Mouse (Mus musculus): ENCODE measurements around the gene Cyp11a1. TPM values are rescaled to one million over a fixed set of nuclear protein-coding genes. Genes with fewer than 3 reads are reported as not detected.

Cyp11a1 gene
- total and polyA plus RNA-seq, 3 experiments, result 0.06 to 0.29 TPM; not detected in 1

DNA sequence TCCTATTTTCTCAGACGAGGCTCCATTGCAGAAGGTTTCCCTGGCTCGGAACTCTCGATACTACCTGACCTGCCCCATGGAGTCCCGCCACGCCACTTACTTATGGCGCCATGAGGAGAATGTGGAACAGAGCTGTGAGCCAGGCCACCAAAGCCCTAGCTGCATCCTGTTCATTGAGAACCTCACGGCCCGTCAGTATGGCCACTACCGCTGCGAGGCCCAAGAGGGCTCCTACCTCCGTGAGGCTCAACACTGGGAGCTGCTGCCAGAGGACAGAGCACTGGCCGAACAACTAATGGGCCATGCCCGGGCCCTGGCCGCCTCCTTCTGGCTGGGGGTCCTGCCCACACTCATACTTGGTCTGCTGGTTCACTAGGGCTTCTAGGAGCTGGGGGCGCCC, 45.0 kb upstream of the Cyp11a1 start:
- DNase-seq, result no peak
- H3K79me2 ChIP-seq (replicated peaks; ENCODE audit: control insufficient read depth, insufficient read depth, low read length), result no peaks in the 10 kb centered on the region
- 77% methylated on average over 15 of the region's 15 CpGs for WGBS
- intact Hi-C loops (cut with DNase I), result loop anchor here (2.0 kb wide), 1 partner anchor 14 kb away; no protein-coding TSS in a partner anchor
- H3K27ac ChIP-seq, result peak overlapping the region; percentile 84
- peak overlapping the region; percentile 13 for H3K9ac ChIP-seq (ENCODE audit: low read depth, low read length)
- peaks cover 37% of the 10 kb centered on the region for H3K4me1 ChIP-seq (ENCODE audit: control insufficient read depth, insufficient read depth, low read length)
- H3K36me3 ChIP-seq (ENCODE audit: control insufficient read depth, insufficient read depth, low read length), result peaks cover 20% of the 10 kb centered on the region
- no peaks in the 10 kb centered on the region for H3K27me3 ChIP-seq (ENCODE audit: control insufficient read depth, insufficient read depth, low read length)
- no peak for TF ChIP-seq CTCF (IDR thresholded peaks at IDR 0.05)
- no peak for TF ChIP-seq EP300 (IDR thresholded peaks at IDR 0.05; ENCODE audit: insufficient read depth, low read depth, low read length)
- no peak for TF ChIP-seq POLR2A (IDR thresholded peaks at IDR 0.05; ENCODE audit: insufficient read depth, low read depth, low read length)
- no peak overlapping the region for H3K4me3 ChIP-seq

DNA sequence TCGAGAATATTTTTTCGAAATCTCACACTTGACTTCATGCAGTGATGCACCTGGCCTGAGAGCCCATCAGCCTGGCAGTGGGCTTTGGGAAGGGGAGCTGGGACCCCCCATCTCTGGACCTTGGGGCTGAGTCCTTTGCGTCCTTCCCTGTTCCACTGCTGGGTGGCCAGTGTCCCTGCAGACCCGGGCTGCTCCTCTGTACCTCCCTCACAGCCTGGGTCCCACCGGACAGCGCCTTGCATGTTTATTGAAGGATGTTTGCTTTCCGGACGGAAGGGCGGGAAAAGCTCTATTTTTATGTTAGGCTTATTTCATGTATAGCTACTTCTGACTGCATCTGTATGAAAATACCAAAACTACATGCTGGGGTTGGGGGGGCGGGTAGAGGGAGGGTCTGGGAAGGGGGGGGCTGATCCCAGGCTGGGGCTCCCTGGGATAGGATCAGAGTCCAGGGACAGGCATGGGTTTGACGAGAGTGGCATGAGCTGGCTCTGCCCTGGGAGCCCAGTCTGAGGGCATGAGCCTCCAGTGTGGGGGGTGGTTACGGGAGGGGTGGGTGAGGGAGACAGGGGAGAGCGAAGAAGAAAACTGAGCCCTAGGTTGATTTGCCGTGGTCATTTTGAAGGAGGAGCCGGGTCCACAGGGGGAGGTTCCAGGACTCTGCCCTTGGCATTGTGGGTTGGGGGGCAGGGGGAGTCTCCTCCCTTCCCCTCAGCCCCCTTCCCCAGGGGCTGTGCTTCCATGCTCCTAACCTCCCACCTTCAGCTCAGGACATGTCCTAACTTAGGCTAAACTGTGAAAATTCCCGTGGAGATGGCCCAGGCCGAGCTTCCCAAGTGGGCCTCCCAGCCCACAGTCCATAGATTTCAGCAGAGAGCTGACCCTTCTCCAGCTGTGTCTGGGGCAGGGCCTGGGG, 44.1 kb upstream of the Cyp11a1 start:
- H3K9ac ChIP-seq (ENCODE audit: low read depth, low read length), result peak overlapping the region; percentile 14; the same call in 1 of the 2 replicates
- H3K27me3 ChIP-seq (ENCODE audit: control insufficient read depth, insufficient read depth, low read length), result no peaks in the 10 kb centered on the region
- H3K79me2 ChIP-seq (replicated peaks; ENCODE audit: control insufficient read depth, insufficient read depth, low read length), result no peaks in the 10 kb centered on the region
- WGBS, result 46% methylated on average over 17 of the region's 17 CpGs
- intact Hi-C loops (cut with DNase I), result loop anchor here (2.0 kb wide), 1 partner anchor 15 kb away; no protein-coding TSS in a partner anchor
- peaks cover 20% of the 10 kb centered on the region for H3K36me3 ChIP-seq (ENCODE audit: control insufficient read depth, insufficient read depth, low read length)
- H3K4me3 ChIP-seq, result no peak overlapping the region
- H3K4me1 ChIP-seq (ENCODE audit: control insufficient read depth, insufficient read depth, low read length), result peaks cover 39% of the 10 kb centered on the region
- TF ChIP-seq CTCF (IDR thresholded peaks at IDR 0.05) (no peak), POLR2A (IDR thresholded peaks at IDR 0.05; ENCODE audit: insufficient read depth, low read depth, low read length) (peak; percentile 50), EP300 (IDR thresholded peaks at IDR 0.05; ENCODE audit: insufficient read depth, low read depth, low read length) (0 out of 2 replicates have a peak, but pooled peaks have one; percentile 30)
- DNase-seq, result peak in 1 of 2 experiments; percentile 58
- peak overlapping the region; percentile 84 for H3K27ac ChIP-seq

DNA sequence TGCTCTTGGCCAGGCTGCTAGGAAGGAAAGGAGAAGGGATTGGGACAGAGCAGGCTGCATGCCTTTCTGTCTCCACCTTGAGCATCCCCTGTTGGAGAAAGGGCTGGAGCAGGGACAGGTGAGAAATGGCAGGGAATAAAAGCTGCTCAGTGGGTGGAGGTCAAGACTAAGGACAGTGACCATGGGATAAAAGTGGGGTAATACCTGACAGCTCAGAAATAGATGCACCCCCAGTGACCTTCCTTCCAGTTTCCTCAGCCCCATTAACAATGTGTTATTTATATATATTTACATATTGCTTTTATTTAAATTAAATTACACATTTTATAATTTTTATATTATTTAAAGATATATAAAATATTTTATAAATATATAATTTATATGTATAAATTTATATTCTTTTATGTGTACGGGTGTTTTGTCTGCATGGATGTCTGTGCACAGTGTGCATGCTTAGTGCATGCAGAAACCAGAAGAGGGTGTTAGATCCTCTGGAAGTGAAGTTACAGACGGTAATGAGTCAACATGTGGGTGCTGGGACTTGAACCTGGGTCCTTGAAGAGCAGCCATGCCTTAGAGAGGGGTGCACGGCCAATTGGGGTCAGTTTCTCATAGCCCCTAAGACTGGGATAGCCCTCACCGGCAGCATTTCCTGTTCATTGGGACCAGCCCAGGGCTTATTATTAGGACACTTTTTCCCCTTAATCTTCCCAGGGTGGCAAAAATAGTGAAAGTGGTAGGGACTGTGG, 42.8 kb upstream of the Cyp11a1 start:
- WGBS, result 77% methylated on average over 4 of the region's 4 CpGs
- H3K4me1 ChIP-seq (ENCODE audit: control insufficient read depth, insufficient read depth, low read length), result peaks cover 48% of the 10 kb centered on the region
- H3K27me3 ChIP-seq (ENCODE audit: control insufficient read depth, insufficient read depth, low read length), result no peaks in the 10 kb centered on the region
- H3K9ac ChIP-seq (ENCODE audit: low read depth, low read length), result no peak overlapping the region
- H3K79me2 ChIP-seq (replicated peaks; ENCODE audit: control insufficient read depth, insufficient read depth, low read length), result no peaks in the 10 kb centered on the region
- intact Hi-C loops (cut with DNase I), result no loop called here
- H3K36me3 ChIP-seq (ENCODE audit: control insufficient read depth, insufficient read depth, low read length), result peaks cover 14% of the 10 kb centered on the region
- TF ChIP-seq CTCF (IDR thresholded peaks at IDR 0.05), result no peak
- no peak for TF ChIP-seq POLR2A (IDR thresholded peaks at IDR 0.05; ENCODE audit: insufficient read depth, low read depth, low read length)
- no peak for TF ChIP-seq EP300 (IDR thresholded peaks at IDR 0.05; ENCODE audit: insufficient read depth, low read depth, low read length)
- DNase-seq, result no peak
- no peak overlapping the region for H3K4me3 ChIP-seq
- peak overlapping the region; percentile 88 for H3K27ac ChIP-seq

DNA sequence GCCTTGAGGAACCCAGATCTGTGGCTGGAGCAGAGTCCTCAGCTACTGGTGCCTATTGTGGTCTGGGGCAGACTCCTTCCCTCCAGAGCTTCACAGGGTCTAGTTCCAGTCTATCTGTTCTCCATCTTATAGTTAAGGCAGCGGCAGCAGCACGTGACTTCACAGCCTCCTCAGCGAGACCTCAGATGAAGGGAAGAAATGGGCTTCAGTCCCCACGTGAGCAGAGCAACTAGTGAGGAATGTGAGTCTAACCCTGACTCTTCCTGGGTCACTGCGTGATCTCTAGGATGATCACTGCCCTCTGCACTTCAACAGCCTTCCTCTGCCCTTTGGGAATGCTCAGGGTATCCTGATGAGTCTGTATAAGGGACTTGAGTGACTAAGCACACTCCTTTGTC, 42.2 kb upstream of the Cyp11a1 start:
- H3K27ac ChIP-seq, result peak overlapping the region; percentile 88
- H3K36me3 ChIP-seq (ENCODE audit: control insufficient read depth, insufficient read depth, low read length), result peaks cover 12% of the 10 kb centered on the region
- no peaks in the 10 kb centered on the region for H3K79me2 ChIP-seq (replicated peaks; ENCODE audit: control insufficient read depth, insufficient read depth, low read length)
- no peak overlapping the region for H3K4me3 ChIP-seq
- WGBS, result 84% methylated on average over 5 of the region's 5 CpGs
- peak in 1 of 2 experiments; percentile 19 for DNase-seq
- no peak for TF ChIP-seq POLR2A (IDR thresholded peaks at IDR 0.05; ENCODE audit: insufficient read depth, low read depth, low read length)
- no peak overlapping the region for H3K9ac ChIP-seq (ENCODE audit: low read depth, low read length)
- H3K4me1 ChIP-seq (ENCODE audit: control insufficient read depth, insufficient read depth, low read length), result peaks cover 50% of the 10 kb centered on the region
- intact Hi-C loops (cut with DNase I), result no loop called here
- H3K27me3 ChIP-seq (ENCODE audit: control insufficient read depth, insufficient read depth, low read length), result no peaks in the 10 kb centered on the region

DNA sequence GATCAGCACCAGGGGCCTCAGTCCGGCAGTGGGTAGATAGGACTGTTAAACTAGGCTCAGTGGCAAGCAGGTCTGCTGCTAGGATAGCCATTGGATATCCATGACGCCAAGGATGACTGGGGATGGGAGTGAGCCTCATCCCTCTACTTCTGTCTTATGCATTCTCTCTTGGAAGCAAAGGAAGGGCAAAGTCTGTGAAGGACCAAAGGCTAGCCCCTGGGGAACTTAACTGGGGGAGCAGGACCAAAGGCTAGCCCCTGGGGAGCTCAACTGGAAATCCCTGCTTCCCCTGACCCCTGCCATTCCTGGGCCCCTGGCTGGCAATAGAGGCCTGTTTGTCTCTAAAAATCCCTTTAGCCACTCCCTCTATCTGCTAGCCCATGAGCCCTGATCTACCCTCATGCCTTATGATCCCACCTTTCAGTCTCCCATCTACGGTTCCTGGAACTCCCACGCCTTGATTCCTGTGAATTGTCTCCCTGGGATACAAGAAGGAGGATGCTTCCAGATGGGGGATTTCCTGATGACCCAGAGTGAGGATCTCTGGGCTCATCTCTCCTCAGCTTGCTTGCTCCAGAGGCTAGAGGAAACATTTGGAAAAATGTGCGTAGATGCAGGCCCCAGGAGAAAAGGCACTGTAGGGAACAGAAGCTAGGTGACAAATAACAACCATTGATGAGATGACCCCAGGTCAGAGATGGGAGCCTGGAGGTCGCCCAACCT, 41.5 kb upstream of the Cyp11a1 start:
- H3K9ac ChIP-seq (ENCODE audit: low read depth, low read length), result no peak overlapping the region
- H3K27ac ChIP-seq, result peak overlapping the region; percentile 88
- no peaks in the 10 kb centered on the region for H3K27me3 ChIP-seq (ENCODE audit: control insufficient read depth, insufficient read depth, low read length)
- TF ChIP-seq EP300 (IDR thresholded peaks at IDR 0.05; ENCODE audit: insufficient read depth, low read depth, low read length) (peak; percentile 70; the same call in 1 of the 2 replicates), POLR2A (IDR thresholded peaks at IDR 0.05; ENCODE audit: insufficient read depth, low read depth, low read length) (0 out of 2 replicates have a peak, but pooled peaks have one; percentile 5), CTCF (IDR thresholded peaks at IDR 0.05) (no peak)
- peaks cover 53% of the 10 kb centered on the region for H3K4me1 ChIP-seq (ENCODE audit: control insufficient read depth, insufficient read depth, low read length)
- peaks cover 9% of the 10 kb centered on the region for H3K36me3 ChIP-seq (ENCODE audit: control insufficient read depth, insufficient read depth, low read length)
- intact Hi-C loops (cut with DNase I), result no loop called here
- no peaks in the 10 kb centered on the region for H3K79me2 ChIP-seq (replicated peaks; ENCODE audit: control insufficient read depth, insufficient read depth, low read length)
- DNase-seq, result peak in 1 of 2 experiments; percentile 29
- 59% methylated on average over 6 of the region's 6 CpGs for WGBS
- no peak overlapping the region for H3K4me3 ChIP-seq
